Mouse (Mus musculus) thymus, postnatal 36 days (tissue): ENCODE measurements around the gene Lrrc52.

Source experiments
- DNase-seq, 2 experiments: peaks; one replicate each; pipeline ENCODE4 v3.0.0; 2022; ENCODE audit warnings: mixed read lengths in 2 of 2

The Lrrc52 gene

GRCm38 (mm10) chr1:167466765-167467426 lies at the start of gene Lrrc52:
Lrrc52 (minus strand) TSS chr1:167466780.
- no peak for DNase-seq

- DNase-seq, result no peak
Observed at GRCm38 (mm10) chr1:167511621-167512020, 45.0 kb upstream of the Lrrc52 start.

- DNase-seq, result no peak
Observed at GRCm38 (mm10) chr1:167506048-167506447, 39.5 kb upstream of the Lrrc52 start.

GRCm38 (mm10) chr1:167505427-167505826 lies 38.8 kb upstream of the Lrrc52 start:
- no peak for DNase-seq

GRCm38 (mm10) chr1:167499097-167499850 lies 32.7 kb upstream of the Lrrc52 start:
- DNase-seq, result no peak

- no peak for DNase-seq
Observed at GRCm38 (mm10) chr1:167497991-167498390, 31.4 kb upstream of the Lrrc52 start.

GRCm38 (mm10) chr1:167497560-167497959 lies 31.0 kb upstream of the Lrrc52 start:
- DNase-seq, result no peak

- DNase-seq, result no peak
Observed at GRCm38 (mm10) chr1:167491501-167491900, 24.9 kb upstream of the Lrrc52 start.

- no peak for DNase-seq
Observed at GRCm38 (mm10) chr1:167487933-167488332, 21.4 kb upstream of the Lrrc52 start.

GRCm38 (mm10) chr1:167486959-167487680 lies 20.5 kb upstream of the Lrrc52 start:
- no peak for DNase-seq

- DNase-seq, result no peak
Observed at GRCm38 (mm10) chr1:167482863-167483262, 16.3 kb upstream of the Lrrc52 start.

- DNase-seq, result no peak
Observed at GRCm38 (mm10) chr1:167473585-167473984, 7.0 kb upstream of the Lrrc52 start.

GRCm38 (mm10) chr1:167467916-167468315 lies 1.3 kb upstream of the Lrrc52 start:
- no peak for DNase-seq

GRCm38 (mm10) chr1:167457311-167457710 lies 9.3 kb downstream of the Lrrc52 start:
- DNase-seq, result no peak

- no peak for DNase-seq
Observed at GRCm38 (mm10) chr1:167453048-167453447, 13.5 kb downstream of the Lrrc52 start.

GRCm38 (mm10) chr1:167452456-167452855 lies 14.1 kb downstream of the Lrrc52 start:
- DNase-seq, result no peak

GRCm38 (mm10) chr1:167448598-167448997 lies 18.0 kb downstream of the Lrrc52 start:
- DNase-seq, result no peak

- DNase-seq, result no peak
Observed at GRCm38 (mm10) chr1:167448088-167448487, 18.5 kb downstream of the Lrrc52 start.

- no peak for DNase-seq
Observed at GRCm38 (mm10) chr1:167446516-167446915, 20.1 kb downstream of the Lrrc52 start.

- DNase-seq, result no peak
Observed at GRCm38 (mm10) chr1:167445167-167445566, 21.4 kb downstream of the Lrrc52 start.

GRCm38 (mm10) chr1:167438231-167438885 lies 28.2 kb downstream of the Lrrc52 start:
- DNase-seq, result no peak

- no peak for DNase-seq
Observed at GRCm38 (mm10) chr1:167437091-167437490, 29.5 kb downstream of the Lrrc52 start.
